Mouse (Mus musculus) E14TG2a.4 (cell line): Measurements from ENCODE around the gene Zfp324.
A peak's percentile ranks its signal among the peaks of the same experiment; 100 is the strongest.

Experiments used
- H3K27me3 ChIP-seq: 2 replicates; pipeline ENCODE4 v1.6.1; 2014; ENCODE audit warnings: low read length, control low read depth; ENCODE audit not compliant: insufficient read depth
- H3K36me3 ChIP-seq: 2 replicates; pipeline ENCODE4 v1.6.1; 2014; ENCODE audit warnings: low read length, control low read depth; ENCODE audit not compliant: insufficient read depth
- H3K4me1 ChIP-seq: replicated peaks from 2 replicates; pipeline ENCODE4 v1.6.1; 2014; ENCODE audit warnings: low read depth, low read length, control low read depth
- H3K4me3 ChIP-seq: replicated peaks from 2 replicates; pipeline ENCODE4 v1.5.1; 2014; ENCODE audit warnings: mild to moderate bottlenecking, low read length
- H3K9me3 ChIP-seq: 2 replicates; pipeline ENCODE4 v1.6.1; 2014; ENCODE audit warnings: low read length, control low read depth
- CTCF ChIP-seq: conservative IDR thresholded peaks from 2 replicates; pipeline ENCODE4 v1.5.1; 2014; ENCODE audit warnings: low read length
- NANOG ChIP-seq: IDR thresholded peaks from 2 replicates; pipeline ENCODE4 v1.6.1; 2014; ENCODE audit warnings: borderline replicate concordance, low read length, mixed read lengths
- POU5F1 ChIP-seq: IDR thresholded peaks from 2 replicates; pipeline ENCODE4 v1.6.1; 2014; ENCODE audit warnings: low read length, borderline replicate concordance

The Zfp324 gene

GRCm38 (mm10) chr7:12958948-12959347, 6.7 kb upstream of the Zfp324 start:
- Histone ChIP-seq H3K4me3 (no peak overlapping the region), H3K4me1 (peaks cover 43% of the 10 kb centered on the region), H3K27me3 (no peaks in the 10 kb centered on the region), H3K9me3 (no peaks in the 10 kb centered on the region), H3K36me3 (no peaks in the 10 kb centered on the region)
- no peak for TF ChIP-seq POU5F1
- no peak for TF ChIP-seq NANOG
- TF ChIP-seq CTCF: no peak

GRCm38 (mm10) chr7:12959718-12960117, 5.9 kb upstream of the Zfp324 start:
- no peaks in the 10 kb centered on the region for H3K9me3 ChIP-seq
- H3K36me3 ChIP-seq: no peaks in the 10 kb centered on the region
- no peak overlapping the region for H3K4me3 ChIP-seq
- TF ChIP-seq CTCF (no peak), NANOG (no peak), POU5F1 (no peak)
- H3K4me1 ChIP-seq: peaks cover 47% of the 10 kb centered on the region
- no peaks in the 10 kb centered on the region for H3K27me3 ChIP-seq

DNA sequence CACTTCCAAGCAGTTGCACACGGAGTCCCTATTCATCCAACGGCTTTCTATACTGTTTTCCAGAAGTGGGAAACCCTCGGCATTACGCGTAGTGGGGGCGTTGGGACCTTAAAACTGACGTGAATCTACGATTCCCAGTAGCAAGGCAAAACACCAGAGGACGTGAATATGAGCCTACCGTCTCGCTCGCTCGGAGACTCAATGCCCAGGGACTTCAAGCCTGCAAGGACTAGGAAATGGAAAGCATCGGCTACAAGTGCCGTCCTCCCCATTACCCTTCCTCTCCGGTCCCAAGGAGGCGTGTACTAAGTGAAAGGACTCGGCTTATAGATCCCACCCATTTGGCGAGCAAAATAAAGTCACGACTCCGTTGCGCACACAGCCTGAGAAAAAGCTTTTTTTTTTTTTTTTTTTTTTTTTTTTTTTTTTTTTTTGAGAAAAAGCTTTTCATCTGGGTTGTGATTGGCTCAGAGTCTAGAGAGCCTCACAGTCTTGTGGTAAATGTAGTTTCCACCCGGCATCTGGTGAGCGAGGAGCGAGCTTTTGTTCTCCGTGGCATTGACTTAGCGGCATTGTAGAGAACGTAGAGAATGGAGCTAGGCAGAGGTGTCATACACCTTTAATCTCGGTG, 4.0 kb upstream of the Zfp324 start:
- H3K36me3 ChIP-seq: no peaks in the 10 kb centered on the region
- H3K27me3 ChIP-seq: no peaks in the 10 kb centered on the region
- peaks cover 54% of the 10 kb centered on the region for H3K4me1 ChIP-seq
- peak overlapping the region; percentile 70 for H3K4me3 ChIP-seq
- H3K9me3 ChIP-seq: no peaks in the 10 kb centered on the region
- no peak for TF ChIP-seq CTCF
- TF ChIP-seq NANOG: no peak
- no peak for TF ChIP-seq POU5F1

GRCm38 (mm10) chr7:12966104-12966845, 637 bp downstream of the Zfp324 start:
- no peak for TF ChIP-seq POU5F1
- no peak for TF ChIP-seq NANOG
- no peak for TF ChIP-seq CTCF
- Histone ChIP-seq H3K9me3 (no peaks in the 10 kb centered on the region), H3K4me3 (peak overlapping the region; percentile 92), H3K36me3 (peaks cover 20% of the 10 kb centered on the region), H3K27me3 (0 out of 2 replicates have a peak, but pooled peaks cover 5% of the 10 kb centered on the region), H3K4me1 (peaks cover 46% of the 10 kb centered on the region)

GRCm38 (mm10) chr7:12970906-12971305, 5.3 kb downstream of the Zfp324 start:
- Histone ChIP-seq H3K9me3 (no peaks in the 10 kb centered on the region), H3K36me3 (peaks cover 37% of the 10 kb centered on the region), H3K27me3 (0 out of 2 replicates have a peak, but pooled peaks cover 5% of the 10 kb centered on the region), H3K4me1 (peaks cover 39% of the 10 kb centered on the region), H3K4me3 (peak overlapping the region; percentile 73)
- TF ChIP-seq POU5F1: no peak

- H3K4me1 ChIP-seq: peaks cover 64% of the 10 kb centered on the region
These were observed 12.2 kb downstream of the Zfp324 start, which contains the start of gene Zfp446 for GRCm38 (mm10) chr7:12977682-12978389. Zfp446 (plus strand) TSS chr7:12977848.

DNA sequence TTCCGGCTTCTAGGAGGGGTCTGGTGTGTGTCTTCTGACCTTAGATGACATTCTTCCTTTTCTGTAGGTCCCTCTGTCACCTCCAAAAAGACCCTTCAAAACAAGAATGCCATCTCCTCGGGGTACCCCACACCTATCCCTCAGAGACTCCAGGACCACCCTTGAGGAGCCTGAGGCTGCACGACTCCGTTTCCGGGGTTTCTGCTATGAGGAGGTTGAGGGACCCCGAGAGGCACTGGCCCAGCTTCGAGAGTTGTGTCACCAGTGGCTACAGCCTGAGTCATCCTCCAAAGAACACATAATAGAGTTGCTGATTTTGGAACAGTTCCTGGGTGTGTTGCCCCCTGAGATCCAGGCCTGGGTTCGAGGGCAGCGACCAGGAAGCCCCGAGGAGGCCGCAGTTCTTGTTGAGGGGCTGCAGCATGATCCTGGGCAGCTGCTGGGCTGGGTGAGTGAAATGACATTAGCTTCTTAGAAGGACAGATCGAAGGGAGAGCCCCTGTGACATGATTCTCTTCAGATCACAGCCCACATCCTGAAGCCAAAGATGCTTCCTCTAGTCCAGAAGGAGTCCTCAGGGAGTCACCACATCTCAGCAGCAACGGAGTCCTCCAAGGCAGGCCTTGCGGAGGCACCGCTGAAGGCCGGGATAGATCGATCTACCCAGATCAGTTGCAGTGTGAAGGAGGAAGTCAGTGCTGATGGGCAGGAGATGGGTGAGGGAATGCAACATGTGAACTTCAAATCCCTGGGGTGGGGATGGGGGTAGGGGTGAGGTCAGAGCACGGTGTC, 13.5 kb downstream of the Zfp324 start:
- no peaks in the 10 kb centered on the region for H3K9me3 ChIP-seq
- peaks cover 36% of the 10 kb centered on the region for H3K36me3 ChIP-seq
- H3K4me3 ChIP-seq: peak overlapping the region; percentile 92
- TF ChIP-seq CTCF (no peak), NANOG (no peak), POU5F1 (no peak)
- H3K27me3 ChIP-seq: no peaks in the 10 kb centered on the region
- peaks cover 64% of the 10 kb centered on the region for H3K4me1 ChIP-seq

More at GRCm38 (mm10) chr7:12977682-12978389, 12.2 kb downstream of the Zfp324 start, which contains the start of gene Zfp446:
- Histone ChIP-seq H3K9me3 (no peaks in the 10 kb centered on the region), H3K36me3 (peaks cover 31% of the 10 kb centered on the region), H3K27me3 (no peaks in the 10 kb centered on the region), H3K4me3 (peak within 1 kb of the TSS; percentile 92)
- TF ChIP-seq POU5F1 (no peak), CTCF (no peak), NANOG (no peak)

DNA sequence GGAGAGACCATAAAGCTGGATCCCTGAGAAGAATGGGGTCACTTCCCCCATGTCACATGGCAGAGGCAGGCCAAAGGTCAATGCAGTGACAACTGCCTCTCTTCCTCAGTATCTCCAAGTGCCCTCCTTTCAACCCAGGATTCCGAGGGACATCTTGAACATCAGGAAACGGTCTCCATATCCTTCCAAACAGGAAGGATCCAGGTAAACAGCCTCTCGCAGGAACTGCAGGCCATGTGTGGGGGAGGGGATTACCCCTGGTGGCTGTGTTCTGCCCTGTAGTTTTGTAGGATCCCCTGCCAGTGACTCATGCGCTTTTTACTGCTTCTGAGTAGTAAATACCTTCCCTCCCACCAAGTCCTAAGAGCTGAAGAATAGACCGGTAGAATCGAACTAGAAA, 14.1 kb downstream of the Zfp324 start:
- no peaks in the 10 kb centered on the region for H3K9me3 ChIP-seq
- TF ChIP-seq CTCF (no peak), POU5F1 (no peak), NANOG (no peak)
- peaks cover 36% of the 10 kb centered on the region for H3K36me3 ChIP-seq
- H3K27me3 ChIP-seq: no peaks in the 10 kb centered on the region
- H3K4me3 ChIP-seq: peak overlapping the region; percentile 92
- H3K4me1 ChIP-seq: peaks cover 64% of the 10 kb centered on the region
